Mouse (Mus musculus) bone marrow macrophage, adult 2 months (primary cell): ENCODE results near the gene Cdt1.
A peak's percentile ranks its signal among the peaks of the same experiment; 100 is the strongest.

Experiments
- CTCF ChIP-seq: IDR thresholded peaks from 2 replicates; pipeline ENCODE4 v1.5.1; 2012; ENCODE audit warnings: low read depth, mild to moderate bottlenecking, low read length, moderate library complexity
- POLR2A ChIP-seq: IDR thresholded peaks from 2 replicates; pipeline ENCODE4 v1.6.1; 2012; ENCODE audit warnings: mild to moderate bottlenecking, low read depth, low read length, borderline replicate concordance

DNA sequence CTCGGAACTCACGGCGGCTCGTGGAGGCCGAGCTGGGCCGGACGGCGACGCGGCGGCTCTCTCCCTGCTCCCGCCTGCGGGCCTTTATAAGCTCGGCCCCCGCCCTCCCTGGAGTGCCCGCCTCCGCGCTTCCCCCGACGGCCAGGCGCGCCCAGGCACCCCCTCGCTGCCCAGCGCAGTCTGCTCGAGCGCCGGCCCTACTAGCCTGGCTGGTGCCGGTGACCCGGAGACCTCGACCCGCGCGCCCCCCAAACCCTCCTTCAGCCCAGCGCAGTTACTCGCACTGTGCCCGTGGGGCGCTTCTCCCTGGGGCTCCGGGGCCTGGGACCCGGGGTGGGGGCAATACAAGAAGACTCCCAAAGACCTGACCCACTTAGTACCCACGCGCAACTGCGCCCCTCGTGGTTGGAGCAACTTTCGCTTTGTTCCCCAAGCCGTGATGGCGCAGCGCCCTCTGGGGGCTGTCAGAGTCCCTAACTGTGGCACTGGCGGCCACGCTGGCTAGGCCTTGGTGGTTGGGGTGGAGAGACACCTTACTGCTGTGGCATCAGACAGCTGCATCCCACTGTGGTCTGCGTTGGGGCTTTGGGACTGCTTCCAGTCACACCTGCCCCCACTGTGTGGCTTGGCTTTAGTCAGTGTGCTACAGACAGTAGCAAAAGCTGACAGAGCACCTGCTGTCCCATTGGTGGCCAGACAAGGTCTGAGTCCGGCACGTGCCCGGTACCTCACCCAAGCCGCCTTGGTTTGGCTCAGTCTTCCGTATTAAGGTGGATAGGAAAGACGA lies 16.4 kb upstream of the Cdt1 start, which contains the start of gene Piezo1:
- TF ChIP-seq POLR2A (peak; percentile 79; the same call in 1 of the 2 replicates), CTCF (peak; percentile 98)
